Mouse (Mus musculus): ENCODE results near the gene Lnpk.

Lnpk gene

GRCm38 (mm10) chr2:74490186-74490585, 89.0 kb downstream of the Lnpk start:
- no peak for DNase-seq (ENCODE audit: low read depth)

- no peak for DNase-seq (ENCODE audit: low read depth)
Measured at GRCm38 (mm10) chr2:74488443-74488842, 90.8 kb downstream of the Lnpk start.

- no peak for DNase-seq (ENCODE audit: low read depth)
Measured at GRCm38 (mm10) chr2:74482651-74483050, 96.6 kb downstream of the Lnpk start.

GRCm38 (mm10) chr2:74482086-74482485, 97.1 kb downstream of the Lnpk start:
- DNase-seq (ENCODE audit: low read depth), result no peak

Measured in induced T-regulatory cell, adult 2 months (primary cell).